Mouse (Mus musculus) heart, embryonic 15.5 days (tissue): ENCODE measurements around the gene H2afz. TPM values are rescaled to one million over a fixed set of nuclear protein-coding genes. Genes with fewer than 3 reads are reported as not detected.
A peak's percentile ranks its signal among the peaks of the same experiment; 100 is the strongest.

Experiments used
- ATAC-seq: fragments of 200-750 bp; cut with Nextera tagmentation; replicated peaks from 2 replicates; pipeline ENCODE4 v1.8.0; 2017; ENCODE audit warnings: low read depth, moderate TSS enrichment; ENCODE audit not compliant: insufficient number of reproducible peaks, insufficient read depth, low FRiP score
- H3K27ac ChIP-seq: fragments of 300-500 bp; sonication (generic); 2 replicates; pipeline ENCODE4 v1.5.1; 2015; ENCODE audit warnings: mild to moderate bottlenecking, inconsistent platforms
- H3K27me3 ChIP-seq: fragments of 300-500 bp; sonication (generic); 2 replicates; pipeline ENCODE4 v1.6.1; 2015; ENCODE audit warnings: inconsistent platforms
- H3K36me3 ChIP-seq: fragments of 300-500 bp; sonication (generic); 2 replicates; pipeline ENCODE4 v1.6.1; 2015; ENCODE audit warnings: mild to moderate bottlenecking, inconsistent platforms
- H3K4me1 ChIP-seq: fragments of 300-500 bp; sonication (generic); replicated peaks from 2 replicates; pipeline ENCODE4 v1.6.1; 2015; ENCODE audit warnings: inconsistent platforms
- H3K4me2 ChIP-seq: fragments of 300-500 bp; sonication (generic); 2 replicates; pipeline ENCODE4 v1.6.1; 2015; ENCODE audit warnings: inconsistent platforms, mild to moderate bottlenecking, moderate library complexity
- H3K4me3 ChIP-seq: fragments of 300-500 bp; sonication (generic); 2 replicates; pipeline ENCODE4 v1.5.1; 2015; ENCODE audit warnings: mild to moderate bottlenecking, inconsistent platforms
- H3K9ac ChIP-seq: fragments of 300-500 bp; sonication (generic); 2 replicates; pipeline ENCODE4 v1.6.1; 2015; ENCODE audit warnings: mild to moderate bottlenecking, inconsistent platforms
- H3K9me3 ChIP-seq: fragments of 300-500 bp; sonication (generic); replicated peaks from 2 replicates; pipeline ENCODE4 v1.6.1; 2016; ENCODE audit warnings: inconsistent platforms
- WGBS: fragments of 180-500 bp; shearing (Covaris S2); methylation state at CpG from one replicate; pipeline ENCODE4 v1.1.7; 2015; ENCODE audit warnings: mixed read lengths; 5-methylcytosine and 5-hydroxymethylcytosine counted together
- polyA plus RNA-seq: library from polyadenylated mRNA; unstranded; fragments of >200 nt; fragmentation: Nextera tagmentation; extraction: Ambion mirVana; gene quantifications from 2 replicates; pipeline ENCODE4 v1.2.1, GENCODE M21; 2015

The H2afz gene
- polyA plus RNA-seq, 1 experiment from 2014 or later, result 981 TPM

DNA sequence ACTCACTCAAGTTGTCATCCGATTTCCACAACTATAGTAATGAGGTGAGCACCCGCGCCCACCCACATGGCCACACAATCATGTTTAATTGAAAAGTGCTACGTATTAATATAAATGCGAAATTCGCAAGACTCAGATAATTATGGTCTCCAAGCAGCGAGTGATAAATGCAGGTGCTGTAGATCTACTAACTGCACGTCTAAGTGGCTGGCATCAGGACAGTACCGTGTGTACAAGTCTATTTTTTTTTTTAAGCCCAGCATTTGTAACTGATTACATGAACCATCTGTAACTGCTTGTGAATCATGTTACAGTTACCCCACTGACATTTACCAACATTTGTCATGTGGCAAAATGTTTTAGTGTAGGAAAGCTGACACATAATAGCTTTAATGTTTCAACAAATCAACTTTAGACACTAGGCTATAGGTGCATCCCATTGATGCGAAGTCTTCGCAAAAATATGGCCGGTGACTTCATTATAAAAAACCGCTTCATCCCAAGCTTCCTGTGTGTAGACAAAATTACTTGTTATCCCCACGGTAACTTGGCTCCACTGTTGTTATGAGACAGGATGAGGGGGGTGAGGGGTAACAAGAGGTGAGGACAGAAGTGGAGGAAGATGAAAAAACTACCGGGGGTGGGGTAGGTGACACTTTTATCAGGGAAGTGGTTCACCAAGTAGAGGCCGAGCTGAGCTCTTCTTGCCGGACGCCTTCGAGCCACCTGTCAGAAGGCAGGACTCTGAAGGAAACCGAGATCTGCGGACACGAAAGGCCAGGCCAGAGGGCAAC, 760 bp upstream of the H2afz start:
- WGBS, result 39% methylated on average over 22 of the region's 22 CpGs
- no peak for ATAC-seq
- Histone ChIP-seq H3K4me2 (peak overlapping the region; percentile 77), H3K4me1 (peaks cover 31% of the 10 kb centered on the region), H3K4me3 (peak overlapping the region; percentile 85), H3K36me3 (peaks cover 4% of the 10 kb centered on the region; the same call in 1 of the 2 replicates), H3K9me3 (no peaks in the 10 kb centered on the region), H3K27me3 (no peaks in the 10 kb centered on the region), H3K9ac (peak overlapping the region; percentile 74), H3K27ac (peak overlapping the region; percentile 96)

DNA sequence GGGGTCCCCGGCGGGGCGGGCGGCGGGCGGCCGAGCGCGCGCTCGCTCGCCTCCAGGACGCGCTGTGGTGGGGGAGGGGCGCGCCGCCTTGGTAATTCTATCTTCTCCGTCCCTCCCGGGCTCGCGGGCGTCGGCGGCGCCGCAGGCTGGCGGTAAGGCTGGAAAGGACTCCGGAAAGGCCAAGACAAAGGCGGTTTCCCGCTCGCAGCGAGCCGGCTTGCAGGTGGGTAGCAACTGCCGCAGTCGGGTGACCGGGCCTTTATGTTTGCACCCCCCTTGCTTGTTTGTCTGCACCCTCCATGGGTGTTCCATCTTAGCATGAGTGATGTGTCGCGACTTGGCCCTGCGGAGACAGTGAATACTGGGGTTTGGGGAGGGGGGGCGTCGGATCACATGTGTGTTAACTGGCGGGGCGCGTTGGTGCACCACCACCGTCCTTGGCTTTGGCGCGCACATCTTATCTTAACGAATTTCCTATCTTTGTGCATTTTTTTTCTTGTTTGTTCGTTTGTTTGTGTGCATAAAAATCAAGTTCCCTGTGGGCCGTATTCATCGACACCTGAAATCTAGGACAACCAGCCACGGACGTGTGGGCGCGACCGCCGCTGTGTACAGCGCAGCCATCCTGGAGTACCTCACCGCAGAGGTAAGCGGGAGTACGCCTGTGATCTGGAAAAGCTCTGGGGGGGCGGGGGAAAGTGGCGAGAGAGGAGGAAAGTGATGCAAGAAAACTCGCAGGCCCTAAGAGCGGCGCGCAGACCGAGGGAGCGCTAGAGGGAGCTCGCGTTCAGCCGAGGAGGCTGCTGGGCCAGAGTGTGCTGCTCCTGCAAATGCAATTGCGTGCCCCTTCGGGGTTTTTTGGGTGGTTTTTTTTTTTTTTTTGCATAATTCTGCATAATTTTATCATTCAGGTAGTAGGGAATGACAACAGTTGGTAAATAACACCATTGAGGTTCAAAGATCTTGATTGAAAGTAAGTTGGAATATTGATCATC, 998 bp downstream of the H2afz start:
- peak overlapping the region; percentile 96 for H3K27ac ChIP-seq
- WGBS, result under 1% methylated on average over 69 of the region's 74 CpGs
- peak overlapping the region; percentile 92 for H3K9ac ChIP-seq
- H3K4me3 ChIP-seq, result peak overlapping the region; percentile 85
- peak overlapping the region; percentile 63 for H3K4me2 ChIP-seq
- H3K4me1 ChIP-seq, result peaks cover 33% of the 10 kb centered on the region
- peaks cover 4% of the 10 kb centered on the region; the same call in 1 of the 2 replicates for H3K36me3 ChIP-seq
- H3K27me3 ChIP-seq, result no peaks in the 10 kb centered on the region
- ATAC-seq, result peak; percentile 29
- H3K9me3 ChIP-seq, result no peaks in the 10 kb centered on the region

DNA sequence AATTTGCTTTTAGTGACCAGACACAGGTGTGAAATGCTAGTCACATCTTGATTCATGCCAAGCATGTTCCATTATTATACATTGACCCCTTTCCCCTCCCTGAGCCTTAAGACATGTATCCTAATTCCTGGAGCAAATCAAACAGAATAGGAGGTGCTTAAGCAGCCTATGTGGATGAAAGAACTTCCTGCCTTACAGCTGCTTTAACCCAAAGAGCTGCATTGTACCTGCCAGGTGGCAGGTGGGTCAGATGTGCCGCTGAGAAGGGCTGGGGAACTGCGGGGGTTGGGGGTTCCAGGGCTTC, 2.8 kb downstream of the H2afz start:
- H3K4me3 ChIP-seq, result peak overlapping the region; percentile 98
- H3K9ac ChIP-seq, result peak overlapping the region; percentile 100
- no peaks in the 10 kb centered on the region for H3K27me3 ChIP-seq
- H3K27ac ChIP-seq, result peak overlapping the region; percentile 98
- H3K36me3 ChIP-seq, result peaks cover 4% of the 10 kb centered on the region; the same call in 1 of the 2 replicates
- H3K9me3 ChIP-seq, result no peaks in the 10 kb centered on the region
- 2% methylated on average over 2 of the region's 2 CpGs for WGBS
- H3K4me2 ChIP-seq, result peak overlapping the region; percentile 80
- H3K4me1 ChIP-seq, result peaks cover 23% of the 10 kb centered on the region
- ATAC-seq, result no peak

DNA sequence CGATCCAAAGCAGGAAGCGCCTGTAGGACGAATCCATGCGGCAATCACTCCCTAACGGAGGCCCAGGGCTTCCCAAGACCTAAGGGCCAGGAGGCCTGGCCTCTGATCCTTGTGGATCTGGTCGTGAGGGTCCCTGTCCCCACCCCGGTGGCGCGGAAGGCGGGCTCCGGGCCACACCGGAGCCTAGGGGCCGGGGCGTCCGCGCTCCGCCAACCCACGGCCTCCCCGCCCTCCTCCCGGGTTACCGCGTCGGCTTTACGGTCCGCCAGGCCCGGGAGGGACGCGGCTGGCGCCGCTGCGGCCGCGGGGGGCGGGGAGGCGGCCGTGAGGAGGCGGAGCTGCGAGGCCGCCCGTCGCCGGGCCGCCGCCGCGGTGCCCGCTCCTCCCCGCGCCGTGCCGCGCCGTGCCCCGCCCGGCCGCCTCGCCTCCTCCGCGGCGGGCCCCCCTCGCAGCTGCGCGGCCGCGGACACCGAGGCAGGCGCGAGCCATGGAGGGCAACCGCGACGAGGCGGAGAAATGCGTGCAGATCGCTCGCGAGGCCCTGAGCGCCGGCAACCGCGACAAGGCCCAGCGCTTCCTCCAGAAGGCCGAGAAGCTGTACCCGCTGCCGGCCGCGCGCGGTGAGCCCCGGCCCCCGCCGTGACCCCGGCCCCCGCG, 3.3 kb downstream of the H2afz start, which contains the start of gene Dnajb14:
TSS of gene Dnajb14 (plus strand) at position 239 of the 657 bp plus-strand sequence.
- peaks cover 4% of the 10 kb centered on the region; the same call in 1 of the 2 replicates for H3K36me3 ChIP-seq
- H3K4me1 ChIP-seq, result peaks cover 23% of the 10 kb centered on the region
- peak within 1 kb of the TSS; percentile 98 for H3K27ac ChIP-seq
- WGBS, result under 1% methylated on average over 76 of the region's 94 CpGs
- no peaks in the 10 kb centered on the region for H3K9me3 ChIP-seq
- peak within 1 kb of the TSS; percentile 98 for H3K4me3 ChIP-seq
- peak within 1 kb of the TSS; percentile 100 for H3K9ac ChIP-seq
- no peaks in the 10 kb centered on the region for H3K27me3 ChIP-seq
- H3K4me2 ChIP-seq, result peak within 1 kb of the TSS; percentile 80
- ATAC-seq, result peak; percentile 29

DNA sequence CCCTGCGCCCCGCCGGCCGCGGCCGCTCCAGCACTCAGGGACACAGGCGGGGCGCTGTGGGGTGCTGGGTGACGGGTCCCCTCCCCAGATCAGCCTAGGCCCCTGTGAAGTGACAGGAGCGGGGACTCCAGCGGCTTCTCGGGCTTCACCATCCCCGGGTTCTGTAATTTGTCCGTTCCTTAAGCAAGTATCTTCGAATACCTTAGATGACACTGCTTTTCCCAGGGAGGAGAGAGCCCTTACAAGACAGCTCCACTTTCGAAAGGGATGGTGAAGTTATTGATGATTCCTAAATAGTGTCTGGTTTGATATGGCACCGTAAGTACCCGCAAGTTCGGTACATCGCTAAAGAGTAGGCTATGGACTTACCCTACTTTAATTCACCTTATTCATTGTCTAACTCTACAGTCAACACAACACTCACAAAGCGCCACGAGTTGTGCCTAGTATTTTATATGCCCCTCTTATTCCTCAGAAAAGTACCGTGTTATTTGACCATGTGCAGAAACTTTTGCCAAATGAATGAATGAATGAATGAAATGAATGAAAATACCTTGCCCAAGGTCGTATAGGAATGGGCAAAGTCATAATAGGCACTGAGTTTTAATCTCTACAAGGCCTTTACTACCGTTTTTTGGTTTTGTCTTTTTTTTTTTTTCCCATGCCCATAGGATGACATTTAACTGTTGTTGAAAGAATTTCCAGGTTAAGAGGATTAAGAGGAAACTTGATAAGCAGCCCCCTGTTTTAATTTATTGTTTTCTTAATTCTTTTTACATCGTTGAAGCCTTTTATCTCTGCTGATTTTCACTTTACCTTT, 4.0 kb downstream of the H2afz start:
- H3K36me3 ChIP-seq, result peaks cover 4% of the 10 kb centered on the region; the same call in 1 of the 2 replicates
- peak overlapping the region; percentile 98 for H3K27ac ChIP-seq
- ATAC-seq, result peak; percentile 9; the same call in 1 of the 2 replicates
- peak overlapping the region; percentile 100 for H3K9ac ChIP-seq
- H3K27me3 ChIP-seq, result no peaks in the 10 kb centered on the region
- WGBS, result 2% methylated on average over 26 of the region's 26 CpGs
- peaks cover 22% of the 10 kb centered on the region for H3K4me1 ChIP-seq
- H3K4me2 ChIP-seq, result peak overlapping the region; percentile 80
- no peaks in the 10 kb centered on the region for H3K9me3 ChIP-seq
- peak overlapping the region; percentile 98 for H3K4me3 ChIP-seq

DNA sequence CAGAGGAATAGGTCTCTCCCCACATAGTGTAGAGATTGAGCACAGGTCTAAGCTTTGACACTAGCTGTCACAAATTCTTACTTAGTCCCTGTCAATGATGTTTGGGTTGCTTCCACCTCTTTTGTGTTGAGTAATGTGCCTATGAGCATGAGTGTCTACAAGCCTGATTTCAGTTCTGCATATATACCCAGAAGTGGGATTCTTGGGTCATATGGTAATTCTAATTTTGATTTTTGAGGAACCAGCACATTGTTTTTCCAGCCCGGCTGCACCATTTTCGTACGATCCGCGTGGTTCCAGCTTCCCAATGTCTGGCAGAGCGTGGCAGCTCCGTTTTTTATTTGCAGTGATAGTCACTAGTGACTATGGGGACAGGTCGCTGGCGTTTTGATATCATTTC, 5.1 kb downstream of the H2afz start:
- no peaks in the 10 kb centered on the region for H3K27me3 ChIP-seq
- no peak overlapping the region for H3K9ac ChIP-seq
- 93% methylated on average over 9 of the region's 9 CpGs for WGBS
- ATAC-seq, result no peak
- H3K4me2 ChIP-seq, result peak overlapping the region; percentile 80; the same call in 1 of the 2 replicates
- H3K4me3 ChIP-seq, result no peak overlapping the region
- peaks cover 4% of the 10 kb centered on the region; the same call in 1 of the 2 replicates for H3K36me3 ChIP-seq
- no peaks in the 10 kb centered on the region for H3K9me3 ChIP-seq
- H3K27ac ChIP-seq, result no peak overlapping the region
- peaks cover 17% of the 10 kb centered on the region for H3K4me1 ChIP-seq

DNA sequence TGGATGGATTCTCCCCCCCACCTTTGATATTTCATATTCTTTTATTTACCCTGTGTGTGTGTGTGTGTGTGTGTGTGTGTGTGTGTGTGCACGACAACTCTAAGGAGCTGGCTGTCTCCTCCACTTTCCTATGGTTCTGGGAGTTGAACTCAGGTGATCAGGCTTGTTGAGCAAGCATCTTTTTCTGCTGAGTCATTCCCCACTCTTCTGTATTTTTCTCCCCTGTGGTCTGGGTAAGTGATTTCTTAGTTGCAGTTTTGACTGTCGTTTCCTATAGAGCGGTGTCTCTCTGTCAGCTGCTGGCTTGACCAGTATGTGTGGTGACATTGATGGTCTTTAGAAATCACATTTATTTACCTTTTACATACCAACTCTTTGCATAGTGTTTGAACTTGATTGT, 15.0 kb downstream of the H2afz start:
- Histone ChIP-seq H3K27me3 (no peaks in the 10 kb centered on the region), H3K9ac (no peak overlapping the region), H3K27ac (no peak overlapping the region), H3K4me2 (no peak overlapping the region), H3K4me3 (no peak overlapping the region), H3K9me3 (no peaks in the 10 kb centered on the region), H3K36me3 (no peaks in the 10 kb centered on the region), H3K4me1 (no peaks in the 10 kb centered on the region)
- WGBS, result 75% methylated on average over 3 of the region's 3 CpGs
- ATAC-seq, result no peak

DNA sequence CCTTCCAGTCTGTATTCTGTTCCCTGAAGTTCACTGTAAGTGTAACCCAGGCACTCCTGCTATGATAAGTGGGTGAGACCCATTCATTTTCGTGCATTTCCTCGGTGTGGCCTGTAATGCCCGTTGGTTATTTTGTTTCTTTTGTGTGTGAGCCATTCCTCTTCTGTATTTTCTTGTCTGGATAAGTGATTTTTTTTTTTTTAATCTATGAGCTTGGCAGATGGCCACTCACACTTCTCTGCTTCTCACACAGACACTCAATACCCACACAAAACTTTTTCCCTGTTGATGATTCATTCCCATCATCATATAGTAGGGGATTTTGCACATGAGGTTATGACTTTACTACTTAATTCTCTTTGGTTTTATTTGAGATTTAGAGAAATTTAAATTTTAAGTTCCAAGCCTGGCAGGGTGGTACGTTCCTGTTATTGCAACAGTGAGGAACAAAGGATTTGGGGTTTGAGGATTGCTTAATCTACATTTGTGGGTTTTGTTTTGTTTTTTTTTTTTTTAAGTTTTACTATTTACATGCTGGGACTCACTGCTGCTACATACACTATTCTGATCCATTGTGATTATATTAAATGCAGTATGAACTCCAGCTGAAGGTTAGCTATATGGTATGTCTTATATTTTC, 15.9 kb downstream of the H2afz start:
- 68% methylated on average over 4 of the region's 4 CpGs for WGBS
- Histone ChIP-seq H3K36me3 (no peaks in the 10 kb centered on the region), H3K4me3 (no peak overlapping the region), H3K4me1 (no peaks in the 10 kb centered on the region), H3K27ac (no peak overlapping the region), H3K9me3 (no peaks in the 10 kb centered on the region), H3K27me3 (no peaks in the 10 kb centered on the region), H3K4me2 (no peak overlapping the region), H3K9ac (no peak overlapping the region)
- ATAC-seq, result no peak

DNA sequence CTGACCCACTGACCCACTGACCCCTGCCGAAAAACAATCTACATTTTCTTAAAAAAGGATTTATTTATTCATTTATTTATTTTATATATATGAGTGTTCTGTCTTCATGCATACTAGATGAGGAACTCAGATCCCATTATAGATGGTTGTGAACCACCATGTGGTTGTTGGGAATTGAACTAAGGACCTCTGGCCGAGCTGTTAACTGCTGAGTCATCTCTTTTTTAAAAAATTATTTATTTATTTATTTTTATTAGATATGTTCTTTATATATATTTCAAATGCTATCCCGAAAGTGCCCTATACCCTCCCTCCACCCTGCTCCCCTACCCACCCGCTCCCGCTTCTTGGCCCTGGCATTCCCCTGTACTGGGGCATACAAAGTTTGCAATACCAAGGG, 16.8 kb downstream of the H2afz start:
- H3K27ac ChIP-seq, result no peak overlapping the region
- H3K36me3 ChIP-seq, result no peaks in the 10 kb centered on the region
- no peaks in the 10 kb centered on the region for H3K27me3 ChIP-seq
- H3K4me2 ChIP-seq, result no peak overlapping the region
- ATAC-seq, result no peak
- WGBS, result 95% methylated on average over 5 of the region's 5 CpGs
- no peak overlapping the region for H3K9ac ChIP-seq
- H3K9me3 ChIP-seq, result no peaks in the 10 kb centered on the region
- no peaks in the 10 kb centered on the region for H3K4me1 ChIP-seq
- H3K4me3 ChIP-seq, result no peak overlapping the region

DNA sequence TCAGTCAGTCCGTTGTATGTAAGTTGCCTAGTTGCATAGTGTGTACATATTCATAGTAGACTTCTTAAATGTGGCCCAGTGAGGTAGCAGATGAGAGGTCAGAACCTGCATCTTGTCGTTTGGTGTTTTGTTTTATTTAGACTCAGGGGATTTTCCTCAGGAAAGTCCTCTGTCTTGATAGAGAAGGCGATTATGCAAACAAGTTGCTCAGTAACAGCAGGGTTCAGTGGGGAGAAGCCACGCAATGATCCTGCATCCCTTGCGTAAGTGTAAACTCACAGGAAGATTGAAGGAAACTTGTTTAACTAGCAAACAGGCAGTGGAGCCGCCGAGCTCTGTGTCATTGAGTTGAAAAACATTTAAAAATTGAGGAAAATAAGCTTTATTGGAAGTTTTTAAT, 23.7 kb downstream of the H2afz start:
- 77% methylated on average over 7 of the region's 7 CpGs for WGBS
- Histone ChIP-seq H3K4me3 (no peak overlapping the region), H3K36me3 (peaks cover 9% of the 10 kb centered on the region), H3K9me3 (no peaks in the 10 kb centered on the region), H3K4me2 (no peak overlapping the region), H3K27ac (no peak overlapping the region), H3K9ac (no peak overlapping the region), H3K4me1 (no peaks in the 10 kb centered on the region), H3K27me3 (no peaks in the 10 kb centered on the region)
- ATAC-seq, result no peak
